Mouse (Mus musculus): ENCODE data around the gene Ndfip2. TPM values are rescaled to one million over a fixed set of nuclear protein-coding genes. Genes with fewer than 3 reads are reported as not detected.

Gene Ndfip2
- total and polyA plus RNA-seq, 2 experiments from 2014 or later, result 113 to 158 TPM

DNA sequence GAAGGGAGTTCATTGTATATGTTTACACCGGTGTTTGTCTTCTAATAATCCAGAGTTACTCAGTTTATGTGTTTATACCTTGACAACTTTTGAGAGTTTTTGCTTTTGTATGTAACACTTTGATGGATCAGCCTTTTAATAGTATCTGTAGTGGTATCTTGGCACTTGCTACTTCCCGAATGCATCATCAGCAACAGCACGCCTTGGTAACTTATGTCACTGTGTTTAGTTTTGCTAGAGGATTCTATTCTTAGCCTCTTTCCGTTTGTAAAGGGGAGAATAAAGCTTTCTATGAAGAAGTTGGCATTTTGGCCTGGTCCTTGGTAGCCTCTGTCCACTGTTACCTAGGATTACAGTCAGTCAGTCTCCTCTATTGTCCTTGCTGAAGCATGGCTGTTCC lies 14.2 kb downstream of the Ndfip2 start:
- no peak overlapping the region for H3K4me3 ChIP-seq (ENCODE audit: low read depth, low read length)
- H3K36me3 ChIP-seq (ENCODE audit: insufficient read depth, low read length), result no peaks in the 10 kb centered on the region
- WGBS, result 92% methylated on average over 4 of the region's 4 CpGs
- TF ChIP-seq CTCF (IDR thresholded peaks at IDR 0.05), result no peak
- H3K27me3 ChIP-seq (ENCODE audit: insufficient read depth, low read length), result no peaks in the 10 kb centered on the region
- H3K9me3 ChIP-seq (ENCODE audit: low read length), result no peaks in the 10 kb centered on the region
- no peak overlapping the region for H3K27ac ChIP-seq (ENCODE audit: low read depth, low read length)
- H3K4me2 ChIP-seq (ENCODE audit: low read depth, low read length, poor library complexity, severe bottlenecking), result no peak overlapping the region
- H3K9ac ChIP-seq (replicated peaks; ENCODE audit: low read length, poor library complexity, severe bottlenecking), result no peak overlapping the region
- no peaks in the 10 kb centered on the region; the same call in 1 of the 2 replicates for H3K4me1 ChIP-seq (ENCODE audit: insufficient read depth, low read length)
- DNase-seq (ENCODE audit: low spot score) (no peak), ATAC-seq (ENCODE audit: low FRiP score) (no peak)

- Histone ChIP-seq H3K4me3 (ENCODE audit: low read depth, low read length) (no peak overlapping the region), H3K9me3 (ENCODE audit: low read length) (no peaks in the 10 kb centered on the region), H3K27me3 (ENCODE audit: insufficient read depth, low read length) (no peaks in the 10 kb centered on the region), H3K9ac (replicated peaks; ENCODE audit: low read length, poor library complexity, severe bottlenecking) (no peak overlapping the region), H3K27ac (ENCODE audit: low read depth, low read length) (no peak overlapping the region), H3K4me2 (ENCODE audit: low read depth, low read length, poor library complexity, severe bottlenecking) (no peak overlapping the region), H3K36me3 (ENCODE audit: insufficient read depth, low read length) (no peaks in the 10 kb centered on the region), H3K4me1 (ENCODE audit: insufficient read depth, low read length) (no peaks in the 10 kb centered on the region; the same call in 1 of the 2 replicates)
- DNase-seq (ENCODE audit: low spot score) (no peak), ATAC-seq (ENCODE audit: low FRiP score) (no peak)
- 61% methylated on average over 5 of the region's 5 CpGs for WGBS
- no peak for TF ChIP-seq CTCF (IDR thresholded peaks at IDR 0.05)
Observed at GRCm38 (mm10) chr14:105275196-105275595, 16.8 kb downstream of the Ndfip2 start.

GRCm38 (mm10) chr14:105277277-105277676 lies 18.9 kb downstream of the Ndfip2 start:
- H3K27ac ChIP-seq (ENCODE audit: low read depth, low read length), result no peak overlapping the region
- no peaks in the 10 kb centered on the region for H3K27me3 ChIP-seq (ENCODE audit: insufficient read depth, low read length)
- no peaks in the 10 kb centered on the region for H3K36me3 ChIP-seq (ENCODE audit: insufficient read depth, low read length)
- H3K4me2 ChIP-seq (ENCODE audit: low read depth, low read length, poor library complexity, severe bottlenecking), result no peak overlapping the region
- no peak overlapping the region for H3K4me3 ChIP-seq (ENCODE audit: low read depth, low read length)
- no peak overlapping the region for H3K9ac ChIP-seq (replicated peaks; ENCODE audit: low read length, poor library complexity, severe bottlenecking)
- 75% methylated on average over 5 of the region's 5 CpGs for WGBS
- no peaks in the 10 kb centered on the region; the same call in 1 of the 2 replicates for H3K4me1 ChIP-seq (ENCODE audit: insufficient read depth, low read length)
- no peaks in the 10 kb centered on the region for H3K9me3 ChIP-seq (ENCODE audit: low read length)
- ATAC-seq (ENCODE audit: low FRiP score) (no peak), DNase-seq (ENCODE audit: low spot score) (no peak)
- no peak for TF ChIP-seq CTCF (IDR thresholded peaks at IDR 0.05)

DNA sequence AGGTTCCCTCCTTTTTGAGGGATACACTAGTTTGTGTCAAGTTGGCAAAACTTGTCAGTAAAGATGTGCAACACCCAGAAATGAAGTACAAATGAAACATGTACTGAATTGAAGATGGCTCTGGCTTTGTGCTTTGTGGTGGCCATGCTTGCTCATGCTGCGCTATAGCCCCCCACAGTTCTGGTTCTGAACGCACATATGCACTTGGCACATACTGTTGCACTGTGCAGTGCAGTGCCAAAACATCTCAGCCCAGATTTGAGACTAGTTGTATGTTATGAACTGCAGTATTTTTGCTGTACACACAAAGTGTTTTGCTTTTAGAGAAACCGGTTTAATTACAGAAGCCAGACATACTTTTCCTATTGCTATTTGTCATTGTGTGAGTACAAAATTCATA lies 25.7 kb downstream of the Ndfip2 start:
- no peak overlapping the region for H3K27ac ChIP-seq (ENCODE audit: low read depth, low read length)
- 0 out of 2 replicates have a peak, but pooled peaks cover 6% of the 10 kb centered on the region for H3K36me3 ChIP-seq (ENCODE audit: insufficient read depth, low read length)
- H3K9me3 ChIP-seq (ENCODE audit: low read length), result no peaks in the 10 kb centered on the region
- DNase-seq (ENCODE audit: low spot score), result no peak
- no peak for ATAC-seq (ENCODE audit: low FRiP score)
- no peak for TF ChIP-seq CTCF (IDR thresholded peaks at IDR 0.05)
- 97% methylated on average over 3 of the region's 3 CpGs for WGBS
- H3K27me3 ChIP-seq (ENCODE audit: insufficient read depth, low read length), result no peaks in the 10 kb centered on the region
- no peak overlapping the region for H3K9ac ChIP-seq (replicated peaks; ENCODE audit: low read length, poor library complexity, severe bottlenecking)
- H3K4me3 ChIP-seq (ENCODE audit: low read depth, low read length), result no peak overlapping the region
- no peak overlapping the region for H3K4me2 ChIP-seq (ENCODE audit: low read depth, low read length, poor library complexity, severe bottlenecking)
- no peaks in the 10 kb centered on the region for H3K4me1 ChIP-seq (ENCODE audit: insufficient read depth, low read length)

- WGBS, result 89% methylated on average over 4 of the region's 4 CpGs
- Histone ChIP-seq H3K27ac (ENCODE audit: low read depth, low read length) (no peak overlapping the region), H3K4me3 (ENCODE audit: low read depth, low read length) (no peak overlapping the region), H3K36me3 (ENCODE audit: insufficient read depth, low read length) (peaks cover 10% of the 10 kb centered on the region; the same call in 1 of the 2 replicates), H3K4me2 (ENCODE audit: low read depth, low read length, poor library complexity, severe bottlenecking) (no peak overlapping the region), H3K4me1 (ENCODE audit: insufficient read depth, low read length) (no peaks in the 10 kb centered on the region), H3K9ac (replicated peaks; ENCODE audit: low read length, poor library complexity, severe bottlenecking) (no peak overlapping the region), H3K9me3 (ENCODE audit: low read length) (no peaks in the 10 kb centered on the region), H3K27me3 (ENCODE audit: insufficient read depth, low read length) (no peaks in the 10 kb centered on the region)
- TF ChIP-seq CTCF (IDR thresholded peaks at IDR 0.05), result no peak
- DNase-seq (ENCODE audit: low spot score) (no peak), ATAC-seq (ENCODE audit: low FRiP score) (no peak)
Observed at GRCm38 (mm10) chr14:105287557-105287956, 29.2 kb downstream of the Ndfip2 start.

- Histone ChIP-seq H3K4me3 (ENCODE audit: low read depth, low read length) (no peak overlapping the region), H3K4me2 (ENCODE audit: low read depth, low read length, poor library complexity, severe bottlenecking) (no peak overlapping the region), H3K9ac (replicated peaks; ENCODE audit: low read length, poor library complexity, severe bottlenecking) (no peak overlapping the region), H3K27ac (ENCODE audit: low read depth, low read length) (no peak overlapping the region), H3K4me1 (ENCODE audit: insufficient read depth, low read length) (no peaks in the 10 kb centered on the region), H3K36me3 (ENCODE audit: insufficient read depth, low read length) (peaks cover 10% of the 10 kb centered on the region; the same call in 1 of the 2 replicates), H3K9me3 (ENCODE audit: low read length) (no peaks in the 10 kb centered on the region), H3K27me3 (ENCODE audit: insufficient read depth, low read length) (no peaks in the 10 kb centered on the region)
- 96% methylated on average over 2 of the region's 2 CpGs for WGBS
- DNase-seq (ENCODE audit: low spot score), result no peak
- ATAC-seq (ENCODE audit: low FRiP score), result no peak
- TF ChIP-seq CTCF (IDR thresholded peaks at IDR 0.05), result no peak
Observed at GRCm38 (mm10) chr14:105287972-105288371, 29.6 kb downstream of the Ndfip2 start.

Data from midbrain, postnatal 0 days (tissue).